Mouse (Mus musculus) liver, adult 2 months (tissue): ENCODE results near the gene Rlbp1.

Experiments
- CTCF ChIP-seq: fragments of 200-500 bp; IDR thresholded peaks from 2 replicates; pipeline ENCODE4 v1.5.1; 2011; ENCODE audit warnings: low read depth, low read length, control low read depth
- POLR2A ChIP-seq: fragments of 200-500 bp; IDR thresholded peaks from 2 replicates; pipeline ENCODE4 v1.6.1; 2011; ENCODE audit warnings: low read length, control low read depth; ENCODE audit not compliant: insufficient read depth; ENCODE audit errors: extremely low read depth

DNA sequence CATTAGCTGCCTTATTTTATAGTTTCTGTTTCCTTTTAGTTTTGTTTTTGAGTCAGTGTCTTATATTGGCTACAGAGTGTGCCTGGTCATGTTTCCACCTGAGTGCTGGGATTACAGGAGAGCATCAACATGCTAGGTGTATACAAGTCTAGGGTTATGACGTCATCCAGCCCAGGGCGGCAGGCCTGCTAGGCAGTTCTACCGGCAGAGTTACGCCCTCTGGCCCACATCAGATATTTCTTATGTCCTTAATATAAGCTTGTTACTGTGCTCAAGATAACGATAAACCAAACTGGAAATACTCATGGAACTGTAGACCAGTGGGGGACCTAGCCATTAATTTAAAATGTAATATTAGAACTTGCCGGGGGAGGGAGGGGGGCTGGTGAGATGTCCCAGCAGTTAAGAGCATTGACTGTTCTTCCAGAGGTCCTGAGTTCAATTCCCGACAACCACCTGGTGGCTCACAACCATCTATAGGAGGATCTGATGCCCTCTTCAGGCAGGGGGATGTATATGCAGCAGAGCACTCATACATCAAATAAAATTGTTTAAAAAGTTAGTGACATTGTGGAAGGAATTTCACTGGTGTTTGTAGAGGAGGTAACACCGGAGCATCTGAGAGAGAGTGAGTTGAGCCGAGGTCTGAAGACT lies 6.1 kb upstream of the Rlbp1 start:
- TF ChIP-seq CTCF (no peak), POLR2A (no peak)
